Mouse (Mus musculus) hindbrain, embryonic 11.5 days (tissue): ENCODE measurements at regions not wholly inside any gene's neighbourhood (a gene's known extent, or its start where the extent isn't known, plus 50 kb on each side); places are given as distances from the start of the nearest gene placed in this dataset.

Experiments used
- ATAC-seq: fragments of 200-750 bp; cut with Nextera tagmentation; 2 replicates; pipeline ENCODE4 v1.8.0; 2017; ENCODE audit warnings: mild to moderate bottlenecking, moderate TSS enrichment, moderate library complexity; ENCODE audit not compliant: low FRiP score
- DNase-seq: peaks from one replicate; pipeline ENCODE4 v3.0.0-alpha.2; 2015; ENCODE audit warnings: low spot score
- H3K27ac ChIP-seq: fragments of 300-500 bp; sonication (generic); 2 replicates; pipeline ENCODE4 v1.5.1; 2014; ENCODE audit warnings: mild to moderate bottlenecking, low read depth, low read length
- H3K27me3 ChIP-seq: fragments of 300-500 bp; sonication (generic); 2 replicates; pipeline ENCODE4 v1.6.1; 2014; ENCODE audit warnings: mild to moderate bottlenecking, low read length, moderate library complexity, mixed read lengths; ENCODE audit not compliant: control insufficient read depth, insufficient read depth
- H3K36me3 ChIP-seq: fragments of 300-500 bp; sonication (generic); 2 replicates; pipeline ENCODE4 v1.6.1; 2014; ENCODE audit warnings: mild to moderate bottlenecking, low read length, moderate library complexity, mixed read lengths; ENCODE audit not compliant: control insufficient read depth, insufficient read depth
- H3K4me1 ChIP-seq: fragments of 300-500 bp; sonication (generic); replicated peaks from 2 replicates; pipeline ENCODE4 v1.6.1; 2014; ENCODE audit warnings: low read length, mixed read lengths; ENCODE audit not compliant: control insufficient read depth, insufficient read depth
- H3K4me2 ChIP-seq: fragments of 300-500 bp; sonication (generic); replicated peaks from 2 replicates; pipeline ENCODE4 v1.6.1; 2014; ENCODE audit warnings: mild to moderate bottlenecking, low read depth, low read length
- H3K4me3 ChIP-seq: fragments of 300-500 bp; sonication (generic); 2 replicates; pipeline ENCODE4 v1.5.1; 2014; ENCODE audit warnings: low read depth, low read length
- H3K9ac ChIP-seq: fragments of 300-500 bp; sonication (generic); 2 replicates; pipeline ENCODE4 v1.6.1; 2014; ENCODE audit warnings: low read depth, low read length
- H3K9me3 ChIP-seq: fragments of 300-500 bp; sonication (generic); 2 replicates; pipeline ENCODE4 v1.6.1; 2016; ENCODE audit warnings: low read length; ENCODE audit not compliant: control insufficient read depth
- WGBS: fragments of 180-500 bp; shearing (Covaris S2); extraction: QIAGEN DNeasy Blood & Tissue Kit; methylation state at CpG from one replicate; pipeline ENCODE4 v1.1.7; 2014; 5-methylcytosine and 5-hydroxymethylcytosine counted together

GRCm38 (mm10) chr8:50592899-50593454 lies 1749.2 kb upstream of the Tenm3 start:
- DNase-seq (no peak), ATAC-seq (peak; percentile 40)
- 83% methylated on average over 2 of the region's 2 CpGs for WGBS
- H3K9me3 ChIP-seq, result no peaks in the 10 kb centered on the region
- H3K27me3 ChIP-seq, result no peaks in the 10 kb centered on the region
- no peak overlapping the region for H3K4me3 ChIP-seq
- H3K27ac ChIP-seq, result no peak overlapping the region
- H3K9ac ChIP-seq, result no peak overlapping the region
- no peaks in the 10 kb centered on the region for H3K4me1 ChIP-seq
- no peaks in the 10 kb centered on the region for H3K36me3 ChIP-seq
- no peak overlapping the region for H3K4me2 ChIP-seq
